Mouse (Mus musculus): ENCODE results near the gene Calm3. TPM values are rescaled to one million over a fixed set of nuclear protein-coding genes. Genes with fewer than 3 reads are reported as not detected.

Calm3 gene
- polyA plus RNA-seq, 1 experiment from 2014 or later: 101 TPM

- Histone ChIP-seq H3K27me3 (replicated peaks) (0 out of 2 replicates have a peak, but pooled peaks cover 4% of the 10 kb centered on the region), H3K4me1 (peaks cover 20% of the 10 kb centered on the region), H3K4me2 (peak overlapping the region; percentile 53), H3K4me3 (replicated peaks) (peak overlapping the region; percentile 9), H3K9me3 (no peaks in the 10 kb centered on the region), H3K27ac (0 out of 2 replicates have a peak overlapping the region, but pooled peaks have one; percentile 16), H3K36me3 (no peaks in the 10 kb centered on the region), H3K9ac (no peak overlapping the region)
- ATAC-seq (ENCODE audit: insufficient read depth, low FRiP score, low read depth): no peak
- WGBS: 0% methylated on average over 24 of the region's 24 CpGs
These were observed 28.9 kb downstream of the Calm3 start for GRCm38 (mm10) chr7:16895000-16895399.

GRCm38 (mm10) chr7:16894279-16894678 is 29.6 kb downstream of the Calm3 start:
- Histone ChIP-seq H3K27ac (no peak overlapping the region), H3K9ac (no peak overlapping the region), H3K4me2 (peak overlapping the region; percentile 53), H3K36me3 (no peaks in the 10 kb centered on the region), H3K9me3 (no peaks in the 10 kb centered on the region), H3K4me1 (peaks cover 25% of the 10 kb centered on the region), H3K27me3 (replicated peaks) (0 out of 2 replicates have a peak, but pooled peaks cover 4% of the 10 kb centered on the region), H3K4me3 (replicated peaks) (no peak overlapping the region; the same call in 1 of the 2 replicates)
- ATAC-seq (ENCODE audit: insufficient read depth, low FRiP score, low read depth): no peak
- 16% methylated on average over 4 of the region's 4 CpGs for WGBS

GRCm38 (mm10) chr7:16893612-16894011 is 30.3 kb downstream of the Calm3 start:
- no peak overlapping the region for H3K4me3 ChIP-seq (replicated peaks)
- no peaks in the 10 kb centered on the region for H3K9me3 ChIP-seq
- peaks cover 25% of the 10 kb centered on the region for H3K4me1 ChIP-seq
- H3K4me2 ChIP-seq: peak overlapping the region; percentile 17; the same call in 1 of the 2 replicates
- no peaks in the 10 kb centered on the region for H3K36me3 ChIP-seq
- 19% methylated on average over 6 of the region's 6 CpGs for WGBS
- no peak for ATAC-seq (ENCODE audit: insufficient read depth, low FRiP score, low read depth)
- no peak overlapping the region for H3K9ac ChIP-seq
- no peak overlapping the region for H3K27ac ChIP-seq
- H3K27me3 ChIP-seq (replicated peaks): 0 out of 2 replicates have a peak, but pooled peaks cover 4% of the 10 kb centered on the region

- Histone ChIP-seq H3K27ac (0 out of 2 replicates have a peak overlapping the region, but pooled peaks have one; percentile 95), H3K36me3 (peaks cover 3% of the 10 kb centered on the region; the same call in 1 of the 2 replicates), H3K9ac (no peak overlapping the region), H3K4me2 (peak overlapping the region; percentile 68), H3K4me3 (replicated peaks) (peak overlapping the region; percentile 34; the same call in 1 of the 2 replicates), H3K4me1 (peaks cover 25% of the 10 kb centered on the region), H3K9me3 (no peaks in the 10 kb centered on the region), H3K27me3 (replicated peaks) (0 out of 2 replicates have a peak, but pooled peaks cover 5% of the 10 kb centered on the region)
- no peak for ATAC-seq (ENCODE audit: insufficient read depth, low FRiP score, low read depth)
- 37% methylated on average over 9 of the region's 9 CpGs for WGBS
These were observed 31.6 kb downstream of the Calm3 start for GRCm38 (mm10) chr7:16892352-16892730.

GRCm38 (mm10) chr7:16891641-16892351 is 32.1 kb downstream of the Calm3 start, which contains the start of gene Gng8:
TSS of gene Gng8 (plus strand) at chr7:16891786.
- ATAC-seq (ENCODE audit: insufficient read depth, low FRiP score, low read depth): peak; percentile 82
- no peak within 1 kb of the TSS; the same call in 1 of the 2 replicates for H3K9ac ChIP-seq
- H3K27me3 ChIP-seq (replicated peaks): 0 out of 2 replicates have a peak, but pooled peaks cover 7% of the 10 kb centered on the region
- peaks cover 25% of the 10 kb centered on the region for H3K4me1 ChIP-seq
- peak within 1 kb of the TSS; percentile 95 for H3K27ac ChIP-seq
- H3K36me3 ChIP-seq: peaks cover 7% of the 10 kb centered on the region
- WGBS: under 1% methylated on average over 30 of the region's 30 CpGs
- H3K9me3 ChIP-seq: no peaks in the 10 kb centered on the region
- peak within 1 kb of the TSS; percentile 68 for H3K4me2 ChIP-seq
- peak within 1 kb of the TSS; percentile 34 for H3K4me3 ChIP-seq (replicated peaks)

- Histone ChIP-seq H3K27me3 (replicated peaks) (peaks cover 9% of the 10 kb centered on the region; the same call in 1 of the 2 replicates), H3K4me1 (peaks cover 25% of the 10 kb centered on the region), H3K9me3 (0 out of 2 replicates have a peak, but pooled peaks cover 3% of the 10 kb centered on the region), H3K4me2 (peak overlapping the region; percentile 68), H3K4me3 (replicated peaks) (peak overlapping the region; percentile 34; the same call in 1 of the 2 replicates), H3K27ac (peak overlapping the region; percentile 95), H3K36me3 (peaks cover 16% of the 10 kb centered on the region), H3K9ac (no peak overlapping the region)
- ATAC-seq (ENCODE audit: insufficient read depth, low FRiP score, low read depth): peak; percentile 70
- under 1% methylated on average over 23 of the region's 23 CpGs for WGBS
These were observed 33.0 kb downstream of the Calm3 start for GRCm38 (mm10) chr7:16890944-16891343.

GRCm38 (mm10) chr7:16890536-16890935 is 33.4 kb downstream of the Calm3 start:
- Histone ChIP-seq H3K4me1 (peaks cover 24% of the 10 kb centered on the region), H3K36me3 (peaks cover 20% of the 10 kb centered on the region), H3K4me3 (replicated peaks) (no peak overlapping the region), H3K27me3 (replicated peaks) (peaks cover 13% of the 10 kb centered on the region; the same call in 1 of the 2 replicates), H3K9ac (no peak overlapping the region), H3K9me3 (0 out of 2 replicates have a peak, but pooled peaks cover 7% of the 10 kb centered on the region), H3K27ac (peak overlapping the region; percentile 95), H3K4me2 (peak overlapping the region; percentile 68; the same call in 1 of the 2 replicates)
- ATAC-seq (ENCODE audit: insufficient read depth, low FRiP score, low read depth): no peak
- 26% methylated on average over 6 of the region's 6 CpGs for WGBS

GRCm38 (mm10) chr7:16885905-16886304 is 38.0 kb downstream of the Calm3 start:
- H3K4me3 ChIP-seq (replicated peaks): peak overlapping the region; percentile 1; the same call in 1 of the 2 replicates
- ATAC-seq (ENCODE audit: insufficient read depth, low FRiP score, low read depth): no peak
- peaks cover 5% of the 10 kb centered on the region; the same call in 1 of the 2 replicates for H3K4me1 ChIP-seq
- 52% methylated on average over 59 of the region's 59 CpGs for WGBS
- H3K4me2 ChIP-seq: no peak overlapping the region; the same call in 1 of the 2 replicates
- no peak overlapping the region for H3K27ac ChIP-seq
- H3K9me3 ChIP-seq: 0 out of 2 replicates have a peak, but pooled peaks cover 9% of the 10 kb centered on the region
- peaks cover 16% of the 10 kb centered on the region; the same call in 1 of the 2 replicates for H3K27me3 ChIP-seq (replicated peaks)
- peaks cover 37% of the 10 kb centered on the region for H3K36me3 ChIP-seq
- no peak overlapping the region for H3K9ac ChIP-seq

- Histone ChIP-seq H3K27ac (no peak overlapping the region), H3K4me1 (peaks cover 9% of the 10 kb centered on the region), H3K36me3 (peaks cover 37% of the 10 kb centered on the region), H3K27me3 (replicated peaks) (peaks cover 16% of the 10 kb centered on the region; the same call in 1 of the 2 replicates), H3K9ac (no peak overlapping the region), H3K4me2 (peak overlapping the region; percentile 41), H3K9me3 (0 out of 2 replicates have a peak, but pooled peaks cover 9% of the 10 kb centered on the region), H3K4me3 (replicated peaks) (peak overlapping the region; percentile 30)
- WGBS: 30% methylated on average over 86 of the region's 95 CpGs
- ATAC-seq (ENCODE audit: insufficient read depth, low FRiP score, low read depth): no peak
These were observed 38.6 kb downstream of the Calm3 start for GRCm38 (mm10) chr7:16885271-16885776.

GRCm38 (mm10) chr7:16884334-16884733 is 39.6 kb downstream of the Calm3 start:
- Histone ChIP-seq H3K36me3 (peaks cover 37% of the 10 kb centered on the region), H3K27ac (no peak overlapping the region), H3K4me3 (replicated peaks) (no peak overlapping the region)

GRCm38 (mm10) chr7:16883162-16883561 is 40.8 kb downstream of the Calm3 start:
- H3K9me3 ChIP-seq: 0 out of 2 replicates have a peak, but pooled peaks cover 9% of the 10 kb centered on the region
- WGBS: 92% methylated on average over 6 of the region's 6 CpGs
- no peak for ATAC-seq (ENCODE audit: insufficient read depth, low FRiP score, low read depth)

More at GRCm38 (mm10) chr7:16884334-16884733, 39.6 kb downstream of the Calm3 start:
- 80% methylated on average over 4 of the region's 4 CpGs for WGBS
- ATAC-seq (ENCODE audit: insufficient read depth, low FRiP score, low read depth): no peak
- H3K4me1 ChIP-seq: peaks cover 14% of the 10 kb centered on the region
- 0 out of 2 replicates have a peak, but pooled peaks cover 9% of the 10 kb centered on the region for H3K9me3 ChIP-seq
- H3K4me2 ChIP-seq: no peak overlapping the region
- H3K27me3 ChIP-seq (replicated peaks): peaks cover 16% of the 10 kb centered on the region; the same call in 1 of the 2 replicates
- no peak overlapping the region for H3K9ac ChIP-seq

More at GRCm38 (mm10) chr7:16883162-16883561, 40.8 kb downstream of the Calm3 start:
- Histone ChIP-seq H3K27me3 (replicated peaks) (peaks cover 16% of the 10 kb centered on the region; the same call in 1 of the 2 replicates), H3K27ac (no peak overlapping the region), H3K4me2 (no peak overlapping the region), H3K36me3 (peaks cover 37% of the 10 kb centered on the region), H3K4me3 (replicated peaks) (no peak overlapping the region), H3K4me1 (peaks cover 14% of the 10 kb centered on the region), H3K9ac (no peak overlapping the region)

All from stomach, embryonic 15.5 days (tissue).